ENCODE assay signal across 8 mouse cellular contexts in the genomic region with DNA sequence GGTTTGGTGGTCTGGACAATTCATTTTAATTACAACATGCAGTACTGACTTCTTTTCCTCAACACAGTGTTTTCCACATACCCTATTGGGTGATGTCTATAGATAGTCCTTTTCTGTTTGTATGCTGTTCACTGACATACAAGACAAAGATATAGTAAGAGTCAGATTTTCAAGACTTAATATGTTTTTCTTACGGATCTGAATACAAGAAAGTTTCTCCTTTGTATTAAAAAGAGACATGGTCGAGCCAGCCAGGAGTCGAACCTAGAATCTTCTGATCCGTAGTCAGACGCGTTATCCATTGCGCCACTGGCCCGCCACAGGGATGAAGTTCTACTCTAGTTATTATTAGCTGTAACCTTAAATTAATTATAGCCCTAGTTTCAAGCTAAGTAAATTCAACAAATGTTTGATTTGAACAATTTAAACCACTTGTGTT. TPM values are rescaled to one million over a fixed set of nuclear protein-coding genes. Genes with fewer than 3 reads are reported as not detected.
DNase-seq lines count a peak whose midpoint lies in the region; ATAC-seq and TF ChIP-seq lines count a peak whose summit lies in the region.

No protein-coding gene starts in this region.

- no peaks in the 10 kb centered on the region for H3K79me2 ChIP-seq in liver, adult 2 months (ENCODE audit: control insufficient read depth, insufficient read depth, low read length)

- H3K27ac ChIP-seq in brown adipose tissue, adult 24 weeks (replicated peaks; ENCODE audit: low read depth, low read length), result no peak overlapping the region
- no peak overlapping the region for H3K27ac ChIP-seq in hindbrain, embryonic 16.5 days (ENCODE audit: low read depth, low read length)
- no peak overlapping the region for H3K27ac ChIP-seq in liver, adult 2 months (replicated peaks; ENCODE audit: insufficient read depth, low read depth, low read length)
- H3K27ac ChIP-seq in midbrain, embryonic 16.5 days (ENCODE audit: low read length), result no peak overlapping the region

- H3K36me3 ChIP-seq in hindbrain, embryonic 16.5 days (ENCODE audit: control insufficient read depth, insufficient read depth, low read length), result no peaks in the 10 kb centered on the region
- no peaks in the 10 kb centered on the region for H3K36me3 ChIP-seq in liver, adult 2 months (ENCODE audit: control insufficient read depth, insufficient read depth, low read length)
- no peaks in the 10 kb centered on the region for H3K36me3 ChIP-seq in midbrain, embryonic 16.5 days (ENCODE audit: control insufficient read depth, insufficient read depth, low read length)

- peaks cover 30% of the 10 kb centered on the region for H3K27me3 ChIP-seq in hindbrain, embryonic 16.5 days (replicated peaks; ENCODE audit: control insufficient read depth, insufficient read depth, low read length)
- no peaks in the 10 kb centered on the region for H3K27me3 ChIP-seq in liver, adult 2 months (ENCODE audit: control insufficient read depth, insufficient read depth, low read length)
- peaks cover 33% of the 10 kb centered on the region for H3K27me3 ChIP-seq in midbrain, embryonic 16.5 days (ENCODE audit: control insufficient read depth, insufficient read depth, low read depth, low read length)

- no peaks in the 10 kb centered on the region for H3K9me3 ChIP-seq in hindbrain, embryonic 16.5 days (ENCODE audit: control insufficient read depth, low read length)
- H3K9me3 ChIP-seq in midbrain, embryonic 16.5 days (replicated peaks; ENCODE audit: control insufficient read depth, low read length, poor library complexity, severe bottlenecking), result no peaks in the 10 kb centered on the region

- ATAC-seq in CD4-positive, CD25-positive, alpha-beta regulatory T cell, adult 4 months, result peak; percentile 28
- no peak; the same call in 1 of the 2 replicates for ATAC-seq in hindbrain, embryonic 16.5 days
- peak; percentile 41; the same call in 1 of the 2 replicates for ATAC-seq in midbrain, embryonic 16.5 days

- peak overlapping the region; percentile 61 for H3K4me2 ChIP-seq in hindbrain, embryonic 16.5 days (ENCODE audit: low read length)
- H3K4me2 ChIP-seq in midbrain, embryonic 16.5 days (ENCODE audit: low read length), result peak overlapping the region; percentile 55

- H3K4me1 ChIP-seq in brown adipose tissue, adult 24 weeks (ENCODE audit: control insufficient read depth, insufficient read depth, insufficient read length, low read length), result no peaks in the 10 kb centered on the region
- peaks cover 3% of the 10 kb centered on the region for H3K4me1 ChIP-seq in hindbrain, embryonic 16.5 days (ENCODE audit: control insufficient read depth, insufficient read depth, low read depth, low read length)
- peaks cover 6% of the 10 kb centered on the region for H3K4me1 ChIP-seq in liver, adult 2 months (ENCODE audit: control insufficient read depth, insufficient read depth, low read length)
- H3K4me1 ChIP-seq in midbrain, embryonic 16.5 days (ENCODE audit: control insufficient read depth, insufficient read depth, low read length), result peaks cover 9% of the 10 kb centered on the region

- 0% methylated on average over 8 of the region's 8 CpGs for WGBS in hindbrain, embryonic 16.5 days
- 2% methylated on average over 8 of the region's 8 CpGs for WGBS in liver, adult 2 months
- 0% methylated on average over 8 of the region's 8 CpGs for WGBS in midbrain, embryonic 16.5 days

- H3K4me3 ChIP-seq in brown adipose tissue, adult 24 weeks (ENCODE audit: insufficient read depth, low read depth, low read length), result peak overlapping the region; percentile 62
- peak overlapping the region; percentile 36 for H3K4me3 ChIP-seq in hindbrain, embryonic 16.5 days (ENCODE audit: low read length)
- peak overlapping the region; percentile 53; the same call in 1 of the 2 replicates for H3K4me3 ChIP-seq in liver, adult 2 months (ENCODE audit: insufficient read depth, low read depth, low read length)
- H3K4me3 ChIP-seq in midbrain, embryonic 16.5 days (ENCODE audit: low read depth, low read length), result peak overlapping the region; percentile 30

- peak; percentile 71 for DNase-seq in 3134 (ENCODE audit: extremely low read depth, insufficient read length, low spot score)
- DNase-seq in gastrocnemius, postnatal 14 days, result peak; percentile 49
- DNase-seq in liver, adult 2 months (ENCODE audit: extremely low read depth, low read depth, low spot score), result peak; percentile 86
- DNase-seq in thymus, postnatal 25 days, result peak; percentile 51

- no peak for TF ChIP-seq CTCF in liver, adult 2 months (IDR thresholded peaks at IDR 0.05; ENCODE audit: low read depth, low read length)

- no peak overlapping the region for H3K9ac ChIP-seq in hindbrain, embryonic 16.5 days (ENCODE audit: low read depth, low read length)
- H3K9ac ChIP-seq in liver, adult 2 months (ENCODE audit: low read depth, low read length), result no peak overlapping the region
- no peak overlapping the region for H3K9ac ChIP-seq in midbrain, embryonic 16.5 days (ENCODE audit: low read depth, low read length)

- intact Hi-C loops in gastrocnemius, postnatal 14 days (cut with DNase I; ENCODE audit: low total_unique reads), result loop anchor here (10.0 kb wide), 2 partner anchors 1414 to 1504 kb away; no protein-coding TSS in a partner anchor

- no peak for TF ChIP-seq POLR2A in liver, adult 2 months (IDR thresholded peaks at IDR 0.05; ENCODE audit: extremely low read depth, insufficient read depth, low read length)

RNA-seq across cellular contexts. Expression of a gene that starts 11.4 kb away (rescaled TPM):
- polyA plus RNA-seq in CD4-positive, CD25-positive, alpha-beta regulatory T cell, adult 4 months (2017; shearing (Covaris generic)), result under 1 TPM in 1 of 2 experiments, not detected in 1; 0.74 TPM
- polyA plus RNA-seq in brown adipose tissue, adult 24 weeks (2012; ENCODE audit: insufficient read depth, insufficient read length, missing spikeins), result not detected in 2 replicates
- total RNA-seq in gastrocnemius, postnatal 14 days (2021), result not detected
- not detected in 2 replicates for polyA plus RNA-seq in hindbrain, embryonic 16.5 days (2015; fragmentation: Nextera tagmentation; extraction: Ambion mirVana)
- total RNA-seq in liver, adult 2 months (2014; rRNA removed), result not detected in 2 replicates
- 0.12 TPM in 1 of 2 replicates, not detected in the other for polyA plus RNA-seq in liver, adult 2 months (2012; rRNA removed)
- polyA plus RNA-seq in midbrain, embryonic 16.5 days (2015; fragmentation: Nextera tagmentation; extraction: Ambion mirVana), result not detected in 2 replicates

RNA-seq across cellular contexts. Expression of a gene that starts 14.4 kb away (rescaled TPM):
- polyA plus RNA-seq in CD4-positive, CD25-positive, alpha-beta regulatory T cell, adult 4 months (2017; shearing (Covaris generic)), result not detected
- not detected in 2 replicates for polyA plus RNA-seq in brown adipose tissue, adult 24 weeks (2012; ENCODE audit: insufficient read depth, insufficient read length, missing spikeins)
- 10 to 100 TPM; 45.8 to 69.2 TPM for total RNA-seq in gastrocnemius, postnatal 14 days (2021)
- not detected in 2 replicates for polyA plus RNA-seq in hindbrain, embryonic 16.5 days (2015; fragmentation: Nextera tagmentation; extraction: Ambion mirVana)
- 1.8 and 2.6 TPM in 2 replicates for total RNA-seq in liver, adult 2 months (2014; rRNA removed)
- polyA plus RNA-seq in liver, adult 2 months (2012; rRNA removed), result not detected in 2 replicates
- polyA plus RNA-seq in midbrain, embryonic 16.5 days (2015; fragmentation: Nextera tagmentation; extraction: Ambion mirVana), result not detected in 2 replicates

RNA-seq across cellular contexts. Expression of a gene that starts 14.8 kb away (rescaled TPM):
- polyA plus RNA-seq in CD4-positive, CD25-positive, alpha-beta regulatory T cell, adult 4 months (2017; shearing (Covaris generic)), result 1 to 10 TPM in 1 of 2 experiments, not detected in 1; 4.8 TPM
- polyA plus RNA-seq in brown adipose tissue, adult 24 weeks (2012; ENCODE audit: insufficient read depth, insufficient read length, missing spikeins), result not detected in 2 replicates
- total RNA-seq in gastrocnemius, postnatal 14 days (2021), result 10 to 100 TPM; 80.3 to 90.2 TPM
- polyA plus RNA-seq in hindbrain, embryonic 16.5 days (2015; fragmentation: Nextera tagmentation; extraction: Ambion mirVana), result 0.70 and 0.87 TPM in 2 replicates
- 15.6 and 28.1 TPM in 2 replicates for total RNA-seq in liver, adult 2 months (2014; rRNA removed)
- 0.46 and 0.48 TPM in 2 replicates for polyA plus RNA-seq in liver, adult 2 months (2012; rRNA removed)
- 1.3 TPM in 1 of 2 replicates, not detected in the other for polyA plus RNA-seq in midbrain, embryonic 16.5 days (2015; fragmentation: Nextera tagmentation; extraction: Ambion mirVana)

RNA-seq across cellular contexts. Expression of a gene that starts 20.2 kb away (rescaled TPM):
- polyA plus RNA-seq in CD4-positive, CD25-positive, alpha-beta regulatory T cell, adult 4 months (2017; shearing (Covaris generic)), result 1 to 10 TPM; 5.4 to 6.7 TPM
- 1.9 and 6.6 TPM in 2 replicates for polyA plus RNA-seq in brown adipose tissue, adult 24 weeks (2012; ENCODE audit: insufficient read depth, insufficient read length, missing spikeins)
- 10 to 100 TPM; 46.4 to 49.7 TPM for total RNA-seq in gastrocnemius, postnatal 14 days (2021)
- polyA plus RNA-seq in hindbrain, embryonic 16.5 days (2015; fragmentation: Nextera tagmentation; extraction: Ambion mirVana), result 6.5 and 6.7 TPM in 2 replicates
- 6.8 and 9.2 TPM in 2 replicates for total RNA-seq in liver, adult 2 months (2014; rRNA removed)
- 5.2 and 12.3 TPM in 2 replicates for polyA plus RNA-seq in liver, adult 2 months (2012; rRNA removed)
- 4.0 and 4.9 TPM in 2 replicates for polyA plus RNA-seq in midbrain, embryonic 16.5 days (2015; fragmentation: Nextera tagmentation; extraction: Ambion mirVana)

RNA-seq across cellular contexts. Expression of a gene that starts 21.8 kb away (rescaled TPM):
- not detected for polyA plus RNA-seq in CD4-positive, CD25-positive, alpha-beta regulatory T cell, adult 4 months (2017; shearing (Covaris generic))
- not detected in 2 replicates for polyA plus RNA-seq in brown adipose tissue, adult 24 weeks (2012; ENCODE audit: insufficient read depth, insufficient read length, missing spikeins)
- total RNA-seq in gastrocnemius, postnatal 14 days (2021), result 10 to 100 TPM; 40.6 to 42.0 TPM
- polyA plus RNA-seq in hindbrain, embryonic 16.5 days (2015; fragmentation: Nextera tagmentation; extraction: Ambion mirVana), result 3.0 and 5.8 TPM in 2 replicates
- total RNA-seq in liver, adult 2 months (2014; rRNA removed), result 11.1 and 22.4 TPM in 2 replicates
- 0.55 TPM in 1 of 2 replicates, not detected in the other for polyA plus RNA-seq in liver, adult 2 months (2012; rRNA removed)
- polyA plus RNA-seq in midbrain, embryonic 16.5 days (2015; fragmentation: Nextera tagmentation; extraction: Ambion mirVana), result 1.8 and 8.3 TPM in 2 replicates
